Mouse (Mus musculus) spleen, adult 2 months (tissue): ENCODE results near the gene Sfxn4. TPM values are rescaled to one million over a fixed set of nuclear protein-coding genes. Genes with fewer than 3 reads are reported as not detected.
"Not testable (repeated sequence)": the region's sequence is repeated elsewhere in the genome, so short reads cannot be mapped to it uniquely, and the experiment has no call there.

Source experiments
- DNase-seq, 2 experiments: peaks; one replicate each; pipeline versions ENCODE4 v3.0.0 to v3.0.0-alpha.2; 2012 to 2021; ENCODE audit warnings: low spot score in 2 of 2, low read depth in 1 of 2
- H3K27ac ChIP-seq: fragments of 200-500 bp; 2 replicates; pipeline ENCODE4 v1.5.1; 2012; ENCODE audit warnings: low read length, inconsistent platforms; ENCODE audit not compliant: insufficient read depth
- H3K27me3 ChIP-seq: fragments of 200-500 bp; 2 replicates; pipeline ENCODE4 v1.6.1; 2012; ENCODE audit warnings: mild to moderate bottlenecking, moderate library complexity, low read length, inconsistent platforms; ENCODE audit not compliant: control insufficient read depth, insufficient read depth
- H3K36me3 ChIP-seq: fragments of 200-500 bp; 2 replicates; pipeline ENCODE4 v1.6.1; 2012; ENCODE audit warnings: mild to moderate bottlenecking, low read length, inconsistent platforms; ENCODE audit not compliant: control insufficient read depth, insufficient read depth
- H3K4me1 ChIP-seq: fragments of 200-500 bp; 2 replicates; pipeline ENCODE4 v1.6.1; 2011; ENCODE audit warnings: inconsistent platforms; ENCODE audit not compliant: control insufficient read depth, insufficient read depth, insufficient read length
- H3K4me3 ChIP-seq: fragments of 200-500 bp; 2 replicates; pipeline ENCODE4 v1.5.1; 2011; ENCODE audit warnings: mild to moderate bottlenecking, inconsistent platforms; ENCODE audit not compliant: insufficient read depth, insufficient read length; ENCODE audit errors: extremely low read depth
- CTCF ChIP-seq: fragments of 200-500 bp; IDR thresholded peaks from 2 replicates; pipeline ENCODE4 v1.5.1; 2011; ENCODE audit warnings: mild to moderate bottlenecking, inconsistent platforms; ENCODE audit not compliant: insufficient read depth, insufficient read length, insufficient replicate concordance; ENCODE audit errors: extremely low read depth
- POLR2A ChIP-seq: fragments of 200-500 bp; IDR thresholded peaks from 2 replicates; pipeline ENCODE4 v1.6.1; 2011; ENCODE audit warnings: low read depth, low read length, inconsistent platforms
- WGBS: fragments of 180-500 bp; shearing (Covaris S2); methylation state at CpG from one replicate; pipeline ENCODE4 v1.1.7; 2018; 5-methylcytosine and 5-hydroxymethylcytosine counted together
- polyA plus RNA-seq: library from polyadenylated mRNA; depleted of rRNA; stranded (reverse); fragments of >200 nt; gene quantifications from 2 replicates; pipeline ENCODE4 v1.2.3, GENCODE M21; 2012

Sfxn4 gene
- polyA plus RNA-seq, 1 experiment, result 0.94 TPM

- Histone ChIP-seq H3K4me1 (no peaks in the 10 kb centered on the region), H3K27me3 (no peaks in the 10 kb centered on the region), H3K4me3 (no peak overlapping the region), H3K36me3 (no peaks in the 10 kb centered on the region), H3K27ac (no peak overlapping the region)
- no peak for DNase-seq
- TF ChIP-seq POLR2A (no peak), CTCF (no peak)
- WGBS, result 73% methylated on average over 3 of the region's 3 CpGs
These were observed 21.9 kb upstream of the Sfxn4 start for GRCm38 (mm10) chr19:60883129-60883528.

GRCm38 (mm10) chr19:60874064-60874694, 12.9 kb upstream of the Sfxn4 start, which contains the start of gene Prdx3:
Gene Prdx3, minus strand, starts transcription at chr19:60874556.
- no peaks in the 10 kb centered on the region; the same call in 1 of the 2 replicates for H3K4me1 ChIP-seq
- peak within 1 kb of the TSS; percentile 35; the same call in 1 of the 2 replicates for H3K27ac ChIP-seq
- no peaks in the 10 kb centered on the region for H3K27me3 ChIP-seq
- no peak for TF ChIP-seq CTCF
- TF ChIP-seq POLR2A, result peak; percentile 65
- under 1% methylated on average over 28 of the region's 28 CpGs for WGBS
- H3K36me3 ChIP-seq, result peaks cover 10% of the 10 kb centered on the region
- peak within 1 kb of the TSS; percentile 70 for H3K4me3 ChIP-seq
- peak; percentile 89 to 97 for DNase-seq

GRCm38 (mm10) chr19:60873501-60873900, 12.2 kb upstream of the Sfxn4 start:
- no peak for DNase-seq
- Histone ChIP-seq H3K36me3 (peaks cover 13% of the 10 kb centered on the region), H3K4me1 (no peaks in the 10 kb centered on the region; the same call in 1 of the 2 replicates), H3K4me3 (peak overlapping the region; percentile 70; the same call in 1 of the 2 replicates), H3K27ac (peak overlapping the region; percentile 35; the same call in 1 of the 2 replicates), H3K27me3 (no peaks in the 10 kb centered on the region)
- TF ChIP-seq CTCF (no peak), POLR2A (no peak)
- WGBS, result 18% methylated on average over 4 of the region's 4 CpGs

GRCm38 (mm10) chr19:60872272-60872671, 11.0 kb upstream of the Sfxn4 start:
- DNase-seq, result no peak
- Histone ChIP-seq H3K27me3 (no peaks in the 10 kb centered on the region), H3K36me3 (peaks cover 17% of the 10 kb centered on the region), H3K27ac (no peak overlapping the region), H3K4me3 (no peak overlapping the region), H3K4me1 (no peaks in the 10 kb centered on the region; the same call in 1 of the 2 replicates)
- WGBS, result 35% methylated on average over 1 of the region's 1 CpGs
- no peak for TF ChIP-seq CTCF
- TF ChIP-seq POLR2A, result no peak

- H3K4me3 ChIP-seq, result no peak overlapping the region
- WGBS, result 79% methylated on average over 5 of the region's 5 CpGs
- no peaks in the 10 kb centered on the region; the same call in 1 of the 2 replicates for H3K4me1 ChIP-seq
- H3K27me3 ChIP-seq, result no peaks in the 10 kb centered on the region
- H3K27ac ChIP-seq, result no peak overlapping the region
- TF ChIP-seq POLR2A (no peak), CTCF (no peak)
- DNase-seq, result no peak
- H3K36me3 ChIP-seq, result peaks cover 17% of the 10 kb centered on the region
These were observed 10.1 kb upstream of the Sfxn4 start for GRCm38 (mm10) chr19:60871366-60871765.

- Histone ChIP-seq H3K4me1 (no peaks in the 10 kb centered on the region; the same call in 1 of the 2 replicates), H3K27me3 (no peaks in the 10 kb centered on the region), H3K36me3 (peaks cover 17% of the 10 kb centered on the region), H3K4me3 (no peak overlapping the region), H3K27ac (no peak overlapping the region)
- no peak for DNase-seq
- TF ChIP-seq POLR2A, result no peak
- TF ChIP-seq CTCF, result no peak
- WGBS, result 60% methylated on average over 1 of the region's 1 CpGs
These were observed 9.2 kb upstream of the Sfxn4 start for GRCm38 (mm10) chr19:60870489-60870888.

- not testable (repeated sequence) for H3K27me3 ChIP-seq, DNase-seq, H3K27ac ChIP-seq, H3K4me3 ChIP-seq, H3K4me1 ChIP-seq
- WGBS, result 95% methylated on average over 4 of the region's 4 CpGs
- H3K36me3 ChIP-seq, result peaks cover 24% of the 10 kb centered on the region
These were observed 4.9 kb upstream of the Sfxn4 start for GRCm38 (mm10) chr19:60866169-60866568.
